Mouse (Mus musculus) 3T3-L1 (cell line): ENCODE measurements around the gene Commd4.
"Not testable (repeated sequence)": the region's sequence is repeated elsewhere in the genome, so short reads cannot be mapped to it uniquely, and the experiment has no call there.

Experiments used
- DNase-seq: peaks from one replicate; pipeline ENCODE4 v3.0.0-alpha.2; 2015; ENCODE audit warnings: low read depth, low spot score

Commd4 gene

DNA sequence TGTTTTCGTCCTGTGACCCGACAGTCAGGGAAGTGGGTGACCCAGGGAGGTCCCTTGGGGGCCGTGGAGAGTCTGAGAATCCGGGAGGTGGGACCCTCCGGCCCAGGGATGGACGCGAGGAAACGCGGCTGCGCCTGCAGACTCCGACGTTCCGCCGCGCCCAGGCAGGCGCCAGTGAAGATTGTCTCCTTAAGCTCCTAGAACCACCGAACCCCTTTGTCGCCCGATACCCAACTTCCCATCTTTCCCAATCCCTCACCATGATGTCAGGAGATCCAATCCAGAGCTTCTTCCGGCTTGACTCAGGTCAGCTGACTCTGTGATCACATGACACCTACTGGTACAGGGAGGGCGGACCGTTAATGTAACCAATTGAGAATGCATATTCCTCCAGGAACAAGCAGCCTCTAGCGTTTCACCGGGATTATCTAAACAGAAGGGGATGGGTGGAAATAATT, at the start of gene Commd4:
TSS of gene Commd4 (minus strand) at position 319 of the 458 bp plus-strand sequence.
- DNase-seq = peak; percentile 98

DNA sequence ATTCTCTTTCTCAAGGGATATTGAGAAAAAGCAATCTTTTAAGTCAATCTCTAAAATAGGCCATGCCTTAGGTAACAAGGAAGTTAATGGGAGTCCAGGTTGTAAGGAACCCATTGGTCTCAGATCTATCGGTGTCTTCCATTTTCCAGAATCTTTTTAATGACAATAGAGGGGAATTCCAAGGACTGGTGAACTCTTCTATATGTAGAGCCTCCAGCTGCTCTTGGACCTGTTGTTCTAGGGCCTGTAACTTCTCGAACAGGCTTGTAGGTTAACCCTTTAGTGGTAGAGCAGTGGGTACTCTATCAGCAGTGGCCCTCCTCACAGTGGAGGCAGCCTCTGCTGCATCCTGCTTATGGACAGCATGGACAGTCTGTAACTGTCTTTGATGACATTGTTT, 48.8 kb upstream of the Commd4 start:
- DNase-seq = no peak

- DNase-seq = not testable (repeated sequence)
Observed at GRCm38 (mm10) chr9:57203571-57203970, 45.4 kb upstream of the Commd4 start.

DNA sequence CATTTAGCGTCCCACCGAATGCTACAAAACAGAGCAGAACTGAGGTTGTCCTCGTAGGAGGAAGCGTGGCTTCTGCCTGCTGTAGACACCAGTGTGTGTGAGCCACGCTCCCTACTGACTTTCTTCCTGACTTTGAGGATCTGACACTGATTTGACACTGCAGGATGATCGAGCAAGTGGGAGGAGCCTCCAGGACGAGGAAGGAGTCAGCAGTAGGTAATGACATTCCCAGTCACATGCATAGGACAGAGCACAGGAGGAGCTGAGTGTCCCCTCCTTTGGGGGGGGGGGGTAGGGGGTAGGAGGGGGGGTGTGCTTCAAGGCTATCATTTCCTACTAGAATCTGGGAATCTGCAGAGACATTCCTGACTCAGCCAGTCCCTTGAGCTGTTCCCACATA, 44.9 kb upstream of the Commd4 start:
- DNase-seq = no peak

DNA sequence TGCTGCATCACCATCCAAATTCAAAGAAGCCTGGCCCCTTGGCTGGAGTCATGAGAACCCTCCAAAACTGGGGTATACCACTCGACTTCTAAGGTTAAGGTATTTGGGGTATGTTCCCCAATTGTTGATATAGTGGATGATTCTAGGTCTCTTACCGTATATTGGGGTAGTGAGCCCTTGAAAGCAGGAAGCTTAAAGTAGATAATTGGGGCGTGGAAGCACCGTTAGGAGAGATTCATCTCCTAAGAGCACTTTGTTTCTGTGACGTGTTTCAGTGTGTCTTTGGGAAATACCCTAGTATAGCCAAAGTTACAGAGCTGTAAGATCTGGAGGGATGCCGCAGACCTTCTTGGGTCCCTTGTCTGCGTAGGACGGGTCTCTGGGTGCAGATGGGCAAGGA, 39.3 kb upstream of the Commd4 start:
- DNase-seq = no peak

GRCm38 (mm10) chr9:57196708-57197107, 38.6 kb upstream of the Commd4 start:
- DNase-seq = peak; percentile 46

DNA sequence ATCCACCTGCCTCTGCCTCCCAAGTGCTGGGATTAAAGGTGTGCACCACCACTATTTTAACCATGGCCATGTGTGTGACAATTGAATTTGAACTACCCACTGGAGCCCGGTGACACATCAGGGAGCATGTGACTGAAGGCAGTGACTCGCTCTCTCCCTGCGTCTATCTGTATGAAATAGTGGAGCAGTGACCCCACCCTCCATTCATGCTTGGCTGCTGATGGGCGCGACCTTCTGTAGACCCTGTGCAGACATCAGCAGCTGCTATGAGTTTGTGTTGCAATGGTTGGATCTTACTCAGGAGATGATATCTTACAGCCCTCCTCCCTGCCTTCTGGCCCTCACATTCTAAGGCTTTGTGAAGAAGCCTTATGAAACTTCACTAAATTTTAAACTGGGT, 10.3 kb upstream of the Commd4 start:
- peak; percentile 73 for DNase-seq

GRCm38 (mm10) chr9:57166173-57166572, 8.0 kb upstream of the Commd4 start:
- DNase-seq = no peak

DNA sequence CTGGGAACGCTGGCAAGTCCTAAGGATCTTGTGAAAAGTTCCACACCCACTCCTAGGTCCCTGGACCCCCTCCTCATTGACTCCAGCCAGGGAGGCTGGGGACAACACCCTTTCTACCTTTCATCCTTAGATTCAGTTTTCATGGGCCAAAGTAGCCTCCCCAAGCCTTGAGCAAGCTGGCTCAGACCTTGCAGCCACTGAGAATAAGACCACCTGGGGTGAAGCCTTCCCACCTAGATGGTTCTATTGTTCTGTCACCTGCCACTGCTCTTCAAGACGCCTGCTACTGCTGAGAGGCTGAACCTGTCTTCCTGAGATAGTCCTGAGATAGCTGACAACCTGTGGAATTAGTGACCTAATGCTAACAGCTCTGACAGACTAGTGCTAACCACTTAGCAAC, 5.0 kb upstream of the Commd4 start:
- no peak for DNase-seq

GRCm38 (mm10) chr9:57162496-57162895, 4.4 kb upstream of the Commd4 start:
- DNase-seq = peak; percentile 86

GRCm38 (mm10) chr9:57158506-57158905, 375 bp upstream of the Commd4 start:
- no peak for DNase-seq

GRCm38 (mm10) chr9:57157499-57157898, 632 bp downstream of the Commd4 start:
- DNase-seq = peak; percentile 19

- no peak for DNase-seq
Observed at GRCm38 (mm10) chr9:57156823-57157222, 1.3 kb downstream of the Commd4 start.

- DNase-seq = no peak
Observed at GRCm38 (mm10) chr9:57156383-57156782, 1.7 kb downstream of the Commd4 start.

GRCm38 (mm10) chr9:57152331-57152730, 5.8 kb downstream of the Commd4 start:
- DNase-seq = peak; percentile 24

GRCm38 (mm10) chr9:57150192-57150591, 7.9 kb downstream of the Commd4 start:
- no peak for DNase-seq

- DNase-seq = no peak
Observed at GRCm38 (mm10) chr9:57149021-57149420, 9.1 kb downstream of the Commd4 start.

DNA sequence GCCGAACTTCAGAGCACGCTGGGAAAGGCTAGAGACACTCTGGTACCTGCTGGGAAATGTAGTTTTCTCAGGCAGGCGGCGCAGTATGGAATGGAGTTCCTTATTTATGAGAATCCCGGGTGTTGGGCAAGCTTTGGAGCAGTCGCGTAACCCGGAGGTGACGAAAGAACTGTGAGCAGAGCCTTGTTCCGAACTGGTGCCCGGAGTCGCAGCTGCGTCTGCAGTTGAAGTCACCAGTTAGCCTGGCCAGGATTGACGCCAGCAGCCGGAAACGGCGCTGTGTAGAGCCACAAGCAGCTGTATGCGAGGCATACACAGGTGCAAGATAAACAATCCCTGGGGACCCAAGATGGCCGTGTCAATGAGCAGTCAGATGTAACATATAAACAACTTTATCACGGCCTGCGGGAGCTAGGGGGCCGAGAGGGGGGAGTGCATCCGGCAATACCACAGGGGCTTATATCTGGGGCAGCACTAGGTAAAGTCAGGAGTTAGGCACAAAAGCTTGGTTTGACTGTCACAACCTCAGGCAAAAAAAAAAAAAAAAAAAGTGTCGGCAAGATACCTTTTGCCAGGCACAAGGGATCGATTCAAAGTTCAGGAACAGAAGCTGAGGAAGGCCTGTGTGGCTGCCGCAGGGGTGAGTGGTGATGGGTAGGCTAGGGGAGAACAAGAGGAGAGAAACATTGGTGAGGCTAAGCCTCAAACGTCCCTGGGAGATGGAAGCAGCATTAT, 9.8 kb downstream of the Commd4 start, which contains the start of gene Neil1:
TSS of gene Neil1 (minus strand) at position 162 of the 735 bp plus-strand sequence.
- peak; percentile 93 for DNase-seq

DNA sequence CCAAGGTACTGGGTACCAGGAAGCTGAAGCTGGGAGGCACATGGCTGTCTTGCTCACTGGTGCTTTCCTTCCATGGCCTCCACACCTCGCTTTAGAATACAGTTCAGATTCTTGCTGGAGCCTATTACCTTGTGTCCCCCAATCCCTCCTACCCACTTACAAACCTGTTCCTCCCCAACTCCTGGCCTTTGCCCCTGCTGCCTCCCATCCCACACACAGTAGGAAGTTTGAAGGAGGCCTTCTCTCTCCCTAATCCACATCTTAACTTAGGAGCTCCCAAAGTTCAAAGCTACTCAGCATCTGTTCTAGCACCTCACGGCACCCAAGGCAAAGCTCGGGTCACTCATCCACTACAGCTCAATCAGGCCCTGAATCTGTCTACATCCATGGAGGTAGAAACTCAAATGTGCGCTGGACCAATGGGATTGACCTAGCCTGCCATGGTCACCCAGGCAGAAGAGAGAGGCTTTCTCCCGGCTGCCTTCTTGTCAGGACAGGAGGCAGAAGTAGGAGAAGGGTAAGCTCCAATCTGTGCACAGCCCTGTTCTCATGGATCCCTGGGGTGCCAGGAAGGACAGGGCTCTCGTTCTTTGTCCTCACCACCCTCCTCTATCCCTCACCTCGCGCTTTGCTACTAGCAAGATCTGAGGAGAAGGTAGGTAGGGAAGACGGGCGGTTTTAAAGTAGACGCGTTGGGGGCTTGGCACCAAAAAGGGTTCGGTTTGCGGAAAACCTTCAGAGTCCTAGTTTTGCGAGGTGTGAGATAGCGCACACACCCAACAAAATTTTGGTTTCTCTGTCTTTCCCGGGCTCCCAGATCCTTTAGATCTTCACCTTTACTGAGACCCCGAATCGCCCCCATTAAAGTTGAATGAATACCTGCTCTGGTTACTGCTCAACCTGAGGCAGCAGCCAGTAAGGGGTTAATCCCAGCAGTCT, 10.7 kb downstream of the Commd4 start:
- DNase-seq = peak; percentile 35

GRCm38 (mm10) chr9:57146451-57147066, 11.6 kb downstream of the Commd4 start:
- no peak for DNase-seq

- DNase-seq = no peak
Observed at GRCm38 (mm10) chr9:57144830-57145229, 13.3 kb downstream of the Commd4 start.

- no peak for DNase-seq
Observed at GRCm38 (mm10) chr9:57143212-57143611, 14.9 kb downstream of the Commd4 start.
